Mouse (Mus musculus): ENCODE results near the gene Gp2. TPM values are rescaled to one million over a fixed set of nuclear protein-coding genes. Genes with fewer than 3 reads are reported as not detected.

Gene Gp2
- polyA plus RNA-seq, 1 experiment from 2014 or later: not detected

DNA sequence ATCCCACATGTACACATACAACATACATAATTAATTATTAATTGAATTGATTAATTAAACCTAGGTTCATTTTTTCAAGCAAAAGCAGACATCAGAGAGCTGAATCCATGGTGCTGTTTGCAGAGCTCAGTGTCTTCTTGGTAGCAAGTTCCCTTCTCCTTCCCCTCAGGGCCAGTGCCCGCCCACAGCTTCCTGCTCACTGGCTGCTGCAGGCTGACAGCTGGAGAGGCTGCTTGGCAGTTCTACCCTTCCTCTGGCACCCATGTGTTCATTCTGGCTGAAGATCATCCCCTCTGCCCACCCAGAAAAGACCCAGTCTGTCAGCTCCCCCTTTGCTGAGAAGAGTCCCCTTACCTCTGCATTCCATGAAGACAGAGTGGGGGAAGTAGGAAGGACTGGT lies 40.6 kb downstream of the Gp2 start:
- 67% methylated on average over 1 of the region's 1 CpGs for WGBS
- H3K4me3 ChIP-seq: no peak overlapping the region
- ATAC-seq (ENCODE audit: insufficient number of reproducible peaks, low FRiP score): no peak

DNA sequence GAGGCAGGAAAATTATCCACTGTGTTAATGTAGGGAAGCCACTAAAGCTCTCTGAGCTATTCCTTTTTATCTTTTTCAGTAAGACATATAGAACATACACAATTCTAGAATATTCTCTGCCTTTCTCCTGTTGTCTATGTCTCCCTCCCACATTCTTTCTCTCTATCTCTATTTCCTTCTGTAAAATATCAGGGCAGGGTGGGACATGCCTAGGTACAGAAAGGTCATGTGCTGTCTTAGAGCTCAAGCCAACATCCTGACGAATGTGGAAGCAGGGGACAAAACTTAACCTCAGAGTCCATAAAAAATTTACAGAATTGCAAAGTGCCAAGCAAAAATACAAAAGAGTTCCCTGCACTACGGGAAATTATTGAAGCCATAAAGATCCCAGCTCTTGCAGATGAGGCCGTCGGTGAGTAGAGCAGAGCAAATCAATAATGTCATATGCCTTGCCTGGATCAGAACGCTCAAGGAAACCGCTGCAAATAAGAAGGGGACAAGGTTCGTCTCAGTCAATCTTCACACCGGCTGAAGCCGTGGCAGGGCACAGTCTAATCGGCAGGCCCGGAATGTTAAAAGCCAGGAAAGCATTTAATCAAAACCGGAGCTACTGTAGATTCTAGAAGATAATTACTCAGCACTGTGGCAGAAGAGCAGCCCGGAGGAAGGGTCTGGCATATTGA lies 64.9 kb downstream of the Gp2 start:
- Histone ChIP-seq H3K4me2 (no peak overlapping the region), H3K4me1 (replicated peaks) (no peaks in the 10 kb centered on the region), H3K9me3 (replicated peaks) (no peaks in the 10 kb centered on the region), H3K9ac (no peak overlapping the region), H3K4me3 (no peak overlapping the region), H3K36me3 (no peaks in the 10 kb centered on the region), H3K27me3 (replicated peaks) (no peaks in the 10 kb centered on the region), H3K27ac (ENCODE audit: poor library complexity, severe bottlenecking) (no peak overlapping the region)
- ATAC-seq (ENCODE audit: insufficient number of reproducible peaks, low FRiP score): no peak
- 69% methylated on average over 13 of the region's 13 CpGs for WGBS

More for the DNA sequence above, 40.6 kb downstream of the Gp2 start:
- Histone ChIP-seq H3K9me3 (replicated peaks) (no peaks in the 10 kb centered on the region), H3K9ac (no peak overlapping the region), H3K4me2 (no peak overlapping the region), H3K4me1 (replicated peaks) (no peaks in the 10 kb centered on the region), H3K27me3 (replicated peaks) (no peaks in the 10 kb centered on the region), H3K36me3 (no peaks in the 10 kb centered on the region), H3K27ac (ENCODE audit: poor library complexity, severe bottlenecking) (no peak overlapping the region)

Other genes starting within 250 kb of the Gp2 start
- not detected in 2 replicates for gene Umod, start 20.0 kb upstream of the Gp2 start, polyA plus RNA-seq (2016; fragmentation: Nextera tagmentation; extraction: Ambion mirVana)
- not detected in 2 replicates for gene Acsm5, start 60.2 kb upstream of the Gp2 start, polyA plus RNA-seq (2016; fragmentation: Nextera tagmentation; extraction: Ambion mirVana)
- not detected in 2 replicates for gene Pdilt, start 64.2 kb upstream of the Gp2 start, polyA plus RNA-seq (2016; fragmentation: Nextera tagmentation; extraction: Ambion mirVana)
- not detected in 2 replicates for gene Acsm2, start 95.1 kb upstream of the Gp2 start, polyA plus RNA-seq (2016; fragmentation: Nextera tagmentation; extraction: Ambion mirVana)
- gene Acsm1, start 147.7 kb upstream of the Gp2 start, polyA plus RNA-seq (2016; fragmentation: Nextera tagmentation; extraction: Ambion mirVana): not detected in 2 replicates
- not detected in 2 replicates for gene Acsm4, start 230.7 kb upstream of the Gp2 start, polyA plus RNA-seq (2016; fragmentation: Nextera tagmentation; extraction: Ambion mirVana)

All from heart, embryonic 12.5 days (tissue).